Mouse (Mus musculus): ENCODE data around the gene Arfip1.

Gene Arfip1

DNA sequence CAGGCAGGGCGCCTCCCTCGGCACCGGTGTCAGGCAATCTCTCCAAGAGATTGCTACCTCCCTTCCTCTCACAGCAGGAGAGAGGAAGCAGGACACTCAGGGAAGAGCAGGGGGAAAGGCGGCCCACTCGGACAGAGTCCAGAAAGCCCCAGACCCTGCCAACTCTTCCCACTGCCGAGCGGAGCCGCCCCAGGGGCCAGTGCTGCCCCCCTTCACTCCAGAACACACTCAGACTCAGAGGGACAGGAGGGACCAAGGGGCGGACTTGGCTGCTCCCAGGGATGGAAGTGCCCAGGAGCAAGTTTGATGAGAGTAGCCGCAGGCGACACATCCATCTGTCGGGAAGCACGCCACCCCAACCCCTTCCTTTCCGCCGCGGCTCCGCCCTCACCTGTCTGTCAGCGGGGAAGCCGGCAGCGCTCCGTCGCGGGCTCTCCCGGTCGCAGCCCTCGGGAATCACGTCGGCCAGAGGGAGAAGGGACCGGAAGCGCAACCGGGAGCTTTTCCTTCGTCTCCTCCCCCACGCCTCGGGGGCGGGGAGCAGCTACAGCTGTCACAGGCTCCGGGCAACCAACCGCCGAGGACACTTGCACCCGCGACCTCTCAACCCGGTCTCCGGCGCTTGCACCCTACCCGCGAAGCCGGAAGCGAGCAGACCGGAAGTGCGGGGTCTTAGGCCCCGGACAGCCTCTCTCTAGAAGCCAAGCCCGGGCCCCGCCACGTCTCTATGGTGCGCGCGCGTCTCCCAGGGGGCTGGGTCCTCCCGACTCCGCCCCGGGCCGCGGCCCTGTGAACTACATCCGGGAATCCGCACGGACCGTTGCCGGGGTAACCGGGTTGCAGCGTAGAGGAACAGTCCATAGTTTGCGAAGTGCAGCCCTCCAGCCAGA is at the start of gene Arfip1:
Arfip1 (minus strand) TSS at position 603 of the 890 bp plus-strand sequence.
- DNase-seq (ENCODE audit: low read depth, low spot score) = peak; percentile 88

DNA sequence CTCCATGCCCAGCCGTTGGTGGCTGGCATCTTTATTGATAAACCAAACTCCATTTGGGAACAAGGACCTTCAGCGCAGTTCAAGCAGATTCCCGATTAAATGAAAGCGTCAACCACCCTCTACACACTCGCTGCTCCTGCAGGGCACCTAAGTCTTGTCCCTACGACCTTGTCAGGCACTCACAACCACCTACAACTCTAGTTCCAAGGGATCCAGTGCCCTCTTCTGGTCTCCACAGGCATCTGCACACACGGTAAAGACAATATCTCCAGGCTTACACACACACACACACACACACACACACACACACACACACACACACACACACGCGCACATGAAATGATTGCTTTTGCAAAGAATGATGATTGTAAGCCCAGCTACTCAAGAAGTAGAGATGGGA is 49.2 kb upstream of the Arfip1 start:
- no peak for DNase-seq (ENCODE audit: low read depth, low spot score)

DNA sequence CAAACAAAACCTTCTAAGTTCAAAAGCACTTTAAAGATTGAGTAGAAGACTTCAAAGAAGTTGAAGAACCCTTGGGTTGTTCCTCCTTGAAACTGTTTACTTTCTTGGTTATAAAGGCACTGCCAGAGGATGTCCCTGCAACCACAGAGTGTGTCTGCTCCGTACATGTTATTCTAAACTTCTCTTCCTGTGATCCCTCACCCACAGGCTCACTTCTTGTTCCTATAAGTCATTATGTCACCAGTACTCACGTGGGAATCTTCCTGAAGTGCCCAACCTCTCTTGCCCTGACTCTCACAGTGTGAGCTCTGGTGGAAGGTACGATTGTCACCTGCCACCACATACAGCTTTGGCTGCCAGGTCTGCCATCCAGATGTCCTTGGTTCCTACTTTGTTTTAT is 39.6 kb upstream of the Arfip1 start:
- DNase-seq (ENCODE audit: low read depth, low spot score) = no peak

DNA sequence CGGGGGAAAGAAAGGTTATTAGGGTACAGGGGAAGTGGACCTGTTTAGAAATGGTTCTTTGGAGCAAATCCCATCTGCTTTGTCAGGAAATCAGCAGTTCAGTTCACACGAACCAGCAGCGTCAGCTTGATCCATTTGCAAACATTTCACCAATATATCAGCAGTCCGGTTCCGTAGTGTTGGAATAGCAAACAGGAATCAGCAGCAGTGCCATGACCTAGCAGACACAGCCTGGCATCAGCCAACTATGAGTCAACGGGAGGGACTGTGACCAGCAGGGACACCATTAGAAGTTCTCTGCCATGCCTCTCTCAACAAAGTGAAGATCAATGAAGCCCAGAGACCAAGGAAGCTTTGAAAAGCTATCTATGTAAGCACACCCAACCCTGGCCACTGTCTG is 37.3 kb upstream of the Arfip1 start:
- no peak for DNase-seq (ENCODE audit: low read depth, low spot score)

DNA sequence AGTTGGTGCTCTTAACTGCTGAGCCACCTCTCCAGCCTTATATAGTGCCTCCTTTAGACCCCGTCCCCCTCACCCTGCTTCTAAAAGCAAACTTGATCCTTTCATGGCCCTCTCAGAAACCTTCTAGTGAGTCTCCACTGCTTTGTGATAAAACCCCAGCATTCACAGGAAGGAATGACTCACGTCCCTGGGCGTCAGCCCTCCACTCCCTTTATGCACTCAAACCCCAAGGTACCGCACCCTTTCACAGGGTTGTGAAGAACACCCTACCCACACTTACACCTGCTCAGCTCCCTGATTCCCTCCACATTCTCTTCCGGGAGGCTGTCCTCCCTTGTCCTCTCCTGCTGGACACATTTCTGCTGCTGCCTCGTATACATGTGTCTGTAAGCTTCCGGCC is 36.6 kb upstream of the Arfip1 start:
- no peak for DNase-seq (ENCODE audit: low read depth, low spot score)

DNA sequence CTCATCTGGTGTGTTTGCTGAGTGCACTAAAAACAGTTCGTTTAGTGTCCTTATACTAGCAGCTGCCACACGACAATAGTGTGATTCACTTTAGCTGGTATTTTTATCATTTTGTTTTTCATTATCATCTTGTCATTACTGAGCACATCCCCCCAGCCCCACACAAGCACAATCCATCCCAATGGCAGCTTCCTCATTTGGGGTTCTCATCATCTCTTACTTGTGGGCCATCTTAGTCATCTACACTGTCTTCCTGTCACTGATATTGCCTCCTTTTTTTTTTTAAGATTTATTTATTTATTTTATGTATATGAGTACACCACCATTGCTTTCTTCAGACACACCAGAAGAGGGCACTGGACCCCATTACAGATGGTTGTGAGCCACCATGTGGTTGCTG is 36.2 kb upstream of the Arfip1 start:
- no peak for DNase-seq (ENCODE audit: low read depth, low spot score)

DNA sequence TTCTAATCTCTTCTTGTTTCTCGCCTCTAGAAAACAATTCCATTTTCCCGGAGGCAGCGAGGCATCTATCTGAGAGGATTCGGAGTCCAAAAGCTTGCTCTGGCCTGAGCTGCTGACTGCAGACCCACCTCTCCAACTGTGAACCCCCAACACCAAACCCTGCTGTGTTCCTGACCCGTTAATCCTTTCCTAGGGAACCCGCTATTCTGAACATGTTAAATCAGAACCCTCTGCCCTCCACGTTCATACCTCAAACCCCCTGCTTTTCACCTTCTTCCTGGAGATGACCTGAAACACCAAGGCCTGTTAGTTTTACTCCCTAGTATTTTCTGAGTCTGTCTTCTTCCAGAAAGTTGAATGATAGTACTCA is 33.4 kb upstream of the Arfip1 start:
- no peak for DNase-seq (ENCODE audit: low read depth, low spot score)

DNA sequence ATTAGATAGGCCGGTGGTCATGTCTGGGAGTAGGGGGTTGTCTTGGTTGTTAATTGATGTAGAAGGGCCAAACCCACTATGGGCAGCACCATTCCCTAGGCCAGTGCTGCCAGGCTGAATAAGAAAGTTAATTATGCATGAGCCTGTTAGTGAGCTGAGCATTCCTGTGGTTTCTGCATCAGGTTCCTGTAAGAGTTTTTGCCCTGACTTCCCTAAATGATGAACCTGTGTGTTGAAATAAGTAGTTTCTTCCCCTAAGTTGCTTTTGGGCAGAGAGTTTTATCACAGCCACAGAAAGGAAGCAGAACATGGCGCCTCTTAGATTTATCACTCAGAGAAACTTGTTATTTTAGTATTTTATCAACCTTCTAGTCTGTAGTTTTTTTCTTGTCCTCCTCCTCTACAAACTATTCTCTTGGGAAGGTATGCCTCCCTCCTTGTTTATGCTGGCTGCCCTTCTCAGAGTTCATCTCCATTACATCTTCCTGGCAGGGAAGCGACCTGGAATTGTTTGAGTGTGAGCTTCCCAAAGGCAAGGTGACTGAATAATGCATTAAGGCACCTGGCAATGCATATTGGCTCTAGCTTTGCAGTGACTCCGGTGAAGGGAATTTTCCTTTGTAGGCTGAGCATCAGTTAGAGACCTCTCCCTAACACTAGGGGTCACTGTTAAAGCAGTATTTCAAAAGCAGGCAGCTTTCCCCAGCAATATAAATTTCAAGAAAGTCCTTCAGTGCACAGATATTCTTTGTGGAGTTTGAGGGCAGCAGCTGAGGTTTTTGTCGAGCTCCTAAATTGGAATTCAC is 32.8 kb upstream of the Arfip1 start:
- DNase-seq (ENCODE audit: low read depth, low spot score) = peak; percentile 39

DNA sequence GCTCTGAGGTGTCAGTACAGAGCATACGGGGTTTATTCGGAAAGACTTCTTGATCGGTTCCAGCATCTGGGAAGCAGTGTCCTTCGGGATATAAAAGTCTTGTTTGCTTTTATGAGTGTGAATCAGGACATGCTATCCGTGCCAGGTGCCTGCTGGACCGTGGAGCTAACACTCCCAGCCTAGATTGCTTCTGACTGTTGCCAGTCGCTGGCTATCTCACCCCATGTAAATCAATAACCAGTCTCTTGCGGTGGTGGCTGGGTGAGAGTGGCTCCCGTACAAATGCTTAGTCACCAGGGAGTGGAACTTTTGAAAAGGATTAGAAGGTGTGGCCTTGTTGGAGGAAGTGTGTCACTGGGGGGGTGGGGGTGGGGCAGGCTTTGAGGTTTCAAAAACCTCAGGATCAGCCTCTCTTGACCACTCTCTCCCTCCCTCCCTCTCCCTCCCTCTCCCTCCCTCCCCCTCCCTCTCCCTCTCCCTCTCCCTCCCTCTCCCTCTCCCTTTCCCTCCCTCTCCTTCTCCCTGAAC is 27.8 kb upstream of the Arfip1 start:
- no peak for DNase-seq (ENCODE audit: low read depth, low spot score)

DNA sequence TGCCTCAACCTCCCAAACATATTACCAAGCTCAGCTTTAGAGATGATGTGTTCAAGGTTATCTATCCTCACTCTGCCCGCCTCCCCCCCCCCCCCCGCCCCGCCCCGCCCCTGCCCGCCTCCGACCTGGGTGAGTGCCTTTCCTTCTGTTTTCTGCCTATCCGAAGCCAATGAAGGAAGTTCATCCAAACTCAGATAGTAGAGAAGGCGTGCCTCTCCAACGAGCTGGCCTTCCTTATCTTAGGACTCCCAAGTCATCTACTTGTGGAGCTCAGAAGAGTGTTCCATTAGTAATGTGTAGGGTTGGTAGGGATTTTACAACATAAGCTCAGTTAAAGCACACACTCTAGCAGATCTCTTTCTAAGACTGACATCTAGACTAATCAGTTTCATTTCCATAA is 20.8 kb upstream of the Arfip1 start:
- no peak for DNase-seq (ENCODE audit: low read depth, low spot score)

DNA sequence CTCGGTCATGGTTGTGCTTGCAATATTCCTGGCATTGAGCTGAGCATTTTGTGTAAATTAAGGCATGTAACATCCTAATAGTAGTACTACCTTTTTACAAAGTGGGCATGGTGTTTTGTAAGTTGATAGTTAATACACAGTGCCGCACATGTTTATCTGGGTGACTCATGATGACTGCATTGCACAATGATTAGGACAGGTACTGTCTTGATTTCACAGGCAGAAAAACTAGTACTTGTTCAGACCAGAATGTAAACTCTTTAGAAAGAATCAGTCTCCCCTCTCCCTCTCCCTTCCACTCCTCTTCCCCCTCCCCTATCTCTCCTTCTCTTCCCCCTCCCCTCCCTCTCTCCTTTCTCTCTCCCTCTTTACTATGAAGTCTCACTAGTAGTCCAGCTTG is 20.3 kb upstream of the Arfip1 start:
- DNase-seq (ENCODE audit: low read depth, low spot score) = no peak

DNA sequence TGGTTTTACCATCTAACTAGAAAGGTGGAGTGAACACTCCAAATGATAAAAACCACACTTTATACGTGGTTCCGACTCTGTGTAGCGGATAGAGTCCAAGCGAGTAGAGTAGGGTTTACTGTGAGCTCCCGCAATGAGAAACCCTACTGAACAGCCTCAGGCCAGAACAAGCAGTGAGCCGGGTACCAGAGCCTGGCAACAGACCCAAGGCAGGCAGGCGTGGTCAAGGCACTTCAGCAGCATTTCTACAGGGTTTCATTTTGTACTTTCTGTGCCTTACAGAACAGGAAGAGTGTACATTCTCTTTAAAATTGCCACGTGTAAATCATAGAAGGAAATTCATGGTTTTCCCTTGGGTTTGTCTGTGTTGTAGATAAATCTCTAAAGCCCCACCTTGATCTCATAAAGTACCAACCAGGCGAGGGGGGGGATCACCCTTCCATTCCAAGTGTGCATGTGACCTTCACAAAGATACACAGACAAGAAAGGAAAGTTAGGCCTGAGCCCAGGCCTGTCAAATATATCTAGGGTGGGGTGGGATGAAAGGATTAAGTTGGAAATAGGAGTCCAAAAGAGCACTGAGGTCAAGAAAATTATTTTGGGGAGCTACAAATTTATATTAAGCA is 19.6 kb upstream of the Arfip1 start:
- DNase-seq (ENCODE audit: low read depth, low spot score) = no peak

DNA sequence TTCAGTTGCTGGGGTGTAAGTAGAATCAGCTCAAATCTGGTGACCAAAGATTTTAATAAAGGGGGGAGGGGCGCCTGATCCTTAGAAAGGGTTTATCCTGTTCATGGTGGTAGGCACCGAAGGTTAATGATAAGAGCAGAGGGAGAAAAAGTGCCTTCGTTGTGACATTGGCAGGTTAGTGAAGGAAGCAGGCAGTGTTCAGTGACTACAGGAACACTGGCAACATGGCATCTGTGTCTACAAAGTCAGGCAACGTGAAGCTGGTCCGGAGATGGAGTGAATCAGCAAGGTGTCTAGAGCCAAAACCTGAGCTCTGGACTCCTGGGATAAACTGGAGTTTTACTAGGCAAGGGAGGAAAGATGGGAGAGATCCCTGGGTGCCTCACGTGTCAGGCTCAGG is 16.3 kb upstream of the Arfip1 start:
- DNase-seq (ENCODE audit: low read depth, low spot score) = no peak

DNA sequence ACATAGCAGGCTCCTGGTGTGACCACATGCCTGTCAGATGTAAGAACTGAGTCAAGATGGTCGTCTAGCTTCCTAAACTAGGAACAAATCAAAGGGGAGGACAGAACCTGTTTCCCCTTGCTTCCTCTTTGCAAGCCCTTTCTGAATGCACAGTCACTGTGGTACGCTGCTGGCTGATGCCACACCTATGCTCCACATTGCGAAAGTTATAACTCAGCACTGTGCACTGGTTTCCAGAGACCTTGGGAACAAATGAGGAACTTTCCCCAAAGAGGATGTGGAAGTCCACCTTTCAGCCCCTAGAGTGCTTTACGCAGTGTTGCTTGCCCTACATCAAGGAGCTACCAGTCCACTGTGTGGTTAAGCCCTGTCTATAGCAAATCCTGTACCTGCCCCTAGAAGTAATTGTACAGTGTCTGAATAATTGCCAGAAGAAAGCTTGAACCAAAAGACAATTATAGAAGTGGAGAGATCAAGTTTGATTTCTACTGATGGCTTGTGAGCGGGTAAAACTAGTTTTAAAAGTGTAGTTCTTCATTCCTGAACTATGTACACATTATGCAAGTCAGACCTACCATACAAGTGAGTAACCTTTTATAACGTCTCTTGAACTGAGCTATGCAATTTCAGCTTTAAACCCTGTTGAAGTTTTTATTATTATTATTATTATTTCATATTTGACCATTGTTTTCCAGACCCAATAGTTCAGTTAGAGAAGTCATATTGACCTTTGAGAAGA is 15.7 kb upstream of the Arfip1 start:
- DNase-seq (ENCODE audit: low read depth, low spot score) = no peak

DNA sequence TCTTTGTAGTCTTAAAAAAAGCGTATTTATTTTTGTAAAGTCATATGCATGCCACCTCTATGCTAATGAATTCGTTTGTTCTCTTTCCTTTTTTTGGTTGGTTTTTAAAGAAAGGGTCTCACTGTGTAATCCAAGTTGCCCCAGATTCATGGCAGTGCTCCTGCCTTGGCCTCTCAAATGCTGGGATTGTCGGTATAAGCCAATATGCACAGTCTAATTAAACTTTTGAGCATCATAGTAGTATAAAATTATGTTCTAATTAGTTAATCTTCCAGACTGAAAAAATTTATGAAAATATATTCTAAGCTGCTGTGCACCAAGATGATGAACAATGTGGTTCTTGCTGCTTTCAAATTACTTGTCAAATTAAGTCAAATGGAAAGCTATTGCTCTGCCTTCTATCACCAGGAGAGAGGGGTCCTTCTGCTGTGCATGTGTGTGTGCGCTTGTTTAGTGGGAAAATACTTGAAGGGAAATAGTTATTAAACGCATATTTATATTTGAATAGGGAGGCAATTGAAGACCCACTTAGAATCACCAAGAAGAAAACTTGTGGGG is 13.3 kb upstream of the Arfip1 start:
- no peak for DNase-seq (ENCODE audit: low read depth, low spot score)

DNA sequence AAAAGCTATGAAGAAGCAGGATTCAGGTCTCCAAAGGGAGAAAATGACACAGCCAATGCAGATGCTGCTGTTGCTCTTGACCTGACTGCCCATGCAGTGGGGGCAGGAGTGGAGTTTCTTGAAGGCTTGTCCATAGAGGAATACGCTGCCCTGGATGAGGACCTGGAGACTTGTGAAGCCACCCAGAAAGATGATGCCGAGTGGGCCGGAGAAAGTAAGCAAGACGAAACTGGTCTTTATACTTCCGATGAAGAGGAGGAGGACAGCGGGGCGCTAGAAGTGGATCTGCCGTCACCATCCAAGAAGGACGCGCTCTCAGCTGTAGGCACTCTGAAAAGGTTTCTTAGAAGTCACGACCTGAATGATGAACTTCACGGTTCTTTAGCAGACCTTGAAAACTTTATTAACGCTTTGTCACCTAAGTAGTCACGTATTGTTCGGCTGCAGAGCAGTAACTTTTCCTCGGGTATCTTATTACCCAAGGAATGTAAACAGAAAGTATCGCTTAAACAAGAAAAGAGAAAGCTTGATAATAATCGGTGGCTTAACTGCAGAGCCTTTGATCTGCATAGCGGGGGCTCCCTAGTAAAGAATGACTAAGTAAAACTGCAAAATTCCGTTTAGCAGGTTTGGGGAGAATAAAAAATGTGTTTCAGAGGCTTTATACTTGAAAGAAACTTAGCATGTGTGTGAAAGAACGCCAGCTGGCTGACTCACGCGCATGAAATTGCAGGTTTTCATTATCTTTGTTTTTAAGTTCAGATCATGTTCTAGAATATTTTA is 12.7 kb upstream of the Arfip1 start:
- peak; percentile 80 for DNase-seq (ENCODE audit: low read depth, low spot score)

DNA sequence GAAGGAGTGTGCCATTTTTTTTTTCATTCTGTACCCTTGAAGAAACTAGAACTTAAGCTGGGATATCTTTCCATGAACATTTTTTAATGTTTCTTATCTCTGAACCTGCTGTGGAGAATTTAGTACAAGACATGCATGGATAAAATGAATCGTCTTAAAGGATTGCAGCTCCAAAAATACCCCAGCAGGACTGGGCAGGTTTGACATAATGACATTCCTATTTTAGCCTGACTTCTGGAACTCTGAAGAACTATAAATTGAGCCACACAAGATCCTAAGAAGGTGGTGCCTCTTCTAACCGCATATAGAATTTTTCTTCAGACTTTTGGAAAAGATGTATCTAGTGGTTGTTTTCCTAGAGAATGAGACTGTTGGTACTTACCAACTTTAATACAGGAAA is 10.8 kb upstream of the Arfip1 start, which contains the start of gene Tigd4:
Tigd4 (plus strand) TSS at position 301 of the 400 bp plus-strand sequence.
- DNase-seq (ENCODE audit: low read depth, low spot score) = no peak

DNA sequence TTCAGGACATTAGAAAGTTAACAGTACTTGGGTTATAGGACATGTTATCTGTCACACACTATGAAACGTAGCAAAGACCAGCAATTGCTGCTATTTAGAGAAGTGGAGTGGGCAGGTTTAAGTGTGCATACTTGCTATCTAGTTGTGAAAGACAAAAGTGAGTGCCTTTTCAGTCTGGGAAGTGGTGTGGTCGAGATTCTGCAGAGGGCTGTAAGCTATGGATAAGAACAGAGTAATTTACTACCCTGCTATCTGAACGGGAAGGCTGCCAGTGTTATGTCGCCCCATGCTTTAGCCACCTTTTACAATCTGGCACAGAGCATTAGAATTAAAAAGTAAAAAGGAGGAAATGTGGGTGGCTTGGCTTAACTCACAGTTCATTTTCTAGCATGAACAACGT is 4.3 kb upstream of the Arfip1 start:
- no peak for DNase-seq (ENCODE audit: low read depth, low spot score)

DNA sequence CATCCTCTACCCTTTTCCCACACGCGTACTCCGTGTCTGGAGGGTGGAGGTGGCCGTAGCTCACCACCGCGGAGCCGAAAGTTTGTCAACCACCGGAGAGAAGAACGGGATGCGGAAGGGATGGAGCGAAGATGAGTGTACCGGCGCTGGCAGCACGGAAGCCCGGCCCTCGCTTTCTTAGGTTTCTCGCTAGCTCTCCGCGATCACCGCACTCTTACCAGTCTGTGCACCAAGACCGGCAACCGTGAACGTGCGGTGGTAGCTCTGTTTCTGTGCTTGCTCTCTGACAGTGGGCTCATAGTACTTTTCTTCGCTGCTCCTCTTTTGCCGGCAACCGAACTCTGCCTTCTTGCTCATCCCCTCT is 470 bp upstream of the Arfip1 start:
- DNase-seq (ENCODE audit: low read depth, low spot score) = no peak

DNA sequence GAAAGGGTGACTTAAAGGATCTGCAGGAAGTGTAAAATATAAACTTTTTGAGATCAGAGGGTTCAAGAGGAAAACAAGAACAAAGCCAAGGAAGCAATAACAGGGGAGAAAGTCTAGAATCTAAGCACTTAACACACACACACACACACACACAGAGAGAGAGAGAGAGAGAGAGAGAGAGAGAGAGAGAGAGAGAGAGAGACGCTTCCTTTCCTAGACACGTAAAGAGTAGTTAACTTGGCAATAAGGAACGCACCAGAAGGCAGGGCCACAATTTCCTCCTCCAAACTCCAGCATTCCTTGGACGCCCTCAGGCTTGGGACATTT is 766 bp downstream of the Arfip1 start:
- DNase-seq (ENCODE audit: low read depth, low spot score) = no peak

DNA sequence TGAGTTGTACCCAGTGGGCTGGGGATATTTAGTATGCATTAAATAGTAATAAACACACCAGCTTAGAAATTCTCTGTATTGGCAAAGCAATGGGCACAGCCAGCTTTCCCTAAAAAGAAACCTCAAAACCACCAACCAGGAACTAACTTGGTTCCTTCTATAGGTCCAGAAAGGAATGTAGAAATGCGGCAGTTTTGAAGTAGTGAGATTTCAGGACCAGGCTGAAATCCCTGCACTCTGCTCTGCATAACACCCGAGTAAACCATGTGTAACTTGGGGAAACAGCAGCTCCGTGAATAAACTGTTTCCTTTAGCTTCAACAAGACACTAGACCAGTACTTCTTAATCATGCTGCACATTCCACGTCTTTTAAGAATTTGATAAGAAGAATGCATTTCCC is 1.7 kb downstream of the Arfip1 start:
- DNase-seq (ENCODE audit: low read depth, low spot score) = no peak
